Mouse (Mus musculus) E14TG2a.4 (cell line): Measurements from ENCODE around the gene Osgep.
"Not testable (repeated sequence)": the region's sequence is repeated elsewhere in the genome, so short reads cannot be mapped to it uniquely, and the experiment has no call there.

Experiments
- H3K27me3 ChIP-seq: 2 replicates; pipeline ENCODE4 v1.6.1; 2014; ENCODE audit warnings: low read length, control low read depth; ENCODE audit not compliant: insufficient read depth
- H3K36me3 ChIP-seq: 2 replicates; pipeline ENCODE4 v1.6.1; 2014; ENCODE audit warnings: low read length, control low read depth; ENCODE audit not compliant: insufficient read depth
- H3K4me1 ChIP-seq: replicated peaks from 2 replicates; pipeline ENCODE4 v1.6.1; 2014; ENCODE audit warnings: low read depth, low read length, control low read depth
- H3K4me3 ChIP-seq: replicated peaks from 2 replicates; pipeline ENCODE4 v1.5.1; 2014; ENCODE audit warnings: mild to moderate bottlenecking, low read length
- H3K9me3 ChIP-seq: 2 replicates; pipeline ENCODE4 v1.6.1; 2014; ENCODE audit warnings: low read length, control low read depth
- CTCF ChIP-seq: conservative IDR thresholded peaks from 2 replicates; pipeline ENCODE4 v1.5.1; 2014; ENCODE audit warnings: low read length
- NANOG ChIP-seq: IDR thresholded peaks from 2 replicates; pipeline ENCODE4 v1.6.1; 2014; ENCODE audit warnings: borderline replicate concordance, low read length, mixed read lengths
- POU5F1 ChIP-seq: IDR thresholded peaks from 2 replicates; pipeline ENCODE4 v1.6.1; 2014; ENCODE audit warnings: low read length, borderline replicate concordance

The Osgep gene

GRCm38 (mm10) chr14:50955487-50955886 lies 30.8 kb upstream of the Osgep start:
- Histone ChIP-seq H3K4me1 (no peaks in the 10 kb centered on the region), H3K4me3 (no peak overlapping the region), H3K27me3 (no peaks in the 10 kb centered on the region), H3K9me3 (peaks cover 16% of the 10 kb centered on the region), H3K36me3 (peaks cover 19% of the 10 kb centered on the region)
- no peak for TF ChIP-seq CTCF
- TF ChIP-seq NANOG = no peak
- TF ChIP-seq POU5F1 = no peak

GRCm38 (mm10) chr14:50945526-50945925 lies 20.8 kb upstream of the Osgep start:
- not testable (repeated sequence) for H3K36me3 ChIP-seq, H3K9me3 ChIP-seq, H3K4me1 ChIP-seq, H3K27me3 ChIP-seq
- H3K4me3 ChIP-seq = peak overlapping the region; percentile 79

GRCm38 (mm10) chr14:50945081-50945480 lies 20.4 kb upstream of the Osgep start:
- H3K4me1 ChIP-seq, H3K9me3 ChIP-seq, H3K27me3 ChIP-seq, H3K36me3 ChIP-seq: not testable (repeated sequence)
- H3K4me3 ChIP-seq = peak overlapping the region; percentile 79

- H3K9me3 ChIP-seq, H3K36me3 ChIP-seq, H3K4me1 ChIP-seq, H3K27me3 ChIP-seq: not testable (repeated sequence)
- H3K4me3 ChIP-seq = peak overlapping the region; percentile 79
Measured at GRCm38 (mm10) chr14:50944668-50945033, 20.0 kb upstream of the Osgep start.

- Histone ChIP-seq H3K9me3 (no peaks in the 10 kb centered on the region), H3K36me3 (peaks cover 3% of the 10 kb centered on the region), H3K27me3 (no peaks in the 10 kb centered on the region), H3K4me1 (peaks cover 10% of the 10 kb centered on the region), H3K4me3 (peak within 1 kb of the TSS; percentile 79)
- TF ChIP-seq CTCF = no peak
- TF ChIP-seq POU5F1 = no peak
- no peak for TF ChIP-seq NANOG
Measured at GRCm38 (mm10) chr14:50943932-50944667, 19.4 kb upstream of the Osgep start, which contains the start of gene Gm49342. Gm49342 (plus strand) TSS chr14:50944517.

GRCm38 (mm10) chr14:50938940-50939339 lies 14.2 kb upstream of the Osgep start:
- peaks cover 51% of the 10 kb centered on the region for H3K4me1 ChIP-seq
- TF ChIP-seq NANOG (no peak), POU5F1 (no peak), CTCF (no peak)
- H3K27me3 ChIP-seq = no peaks in the 10 kb centered on the region
- peaks cover 22% of the 10 kb centered on the region for H3K36me3 ChIP-seq
- peak overlapping the region; percentile 73 for H3K4me3 ChIP-seq
- no peaks in the 10 kb centered on the region for H3K9me3 ChIP-seq

- Histone ChIP-seq H3K9me3 (no peaks in the 10 kb centered on the region), H3K4me1 (peaks cover 53% of the 10 kb centered on the region), H3K27me3 (no peaks in the 10 kb centered on the region), H3K4me3 (peak overlapping the region; percentile 73), H3K36me3 (peaks cover 23% of the 10 kb centered on the region)
- no peak for TF ChIP-seq POU5F1
- peak; percentile 78 for TF ChIP-seq NANOG
Measured at GRCm38 (mm10) chr14:50938119-50938908, 13.6 kb upstream of the Osgep start.

GRCm38 (mm10) chr14:50936649-50937048 lies 12.0 kb upstream of the Osgep start:
- TF ChIP-seq CTCF (no peak), POU5F1 (no peak), NANOG (no peak)
- Histone ChIP-seq H3K4me3 (no peak overlapping the region), H3K36me3 (peaks cover 23% of the 10 kb centered on the region), H3K27me3 (no peaks in the 10 kb centered on the region), H3K9me3 (no peaks in the 10 kb centered on the region), H3K4me1 (peaks cover 65% of the 10 kb centered on the region)

- Histone ChIP-seq H3K4me1 (peaks cover 67% of the 10 kb centered on the region), H3K4me3 (peak overlapping the region; percentile 83), H3K9me3 (no peaks in the 10 kb centered on the region), H3K27me3 (no peaks in the 10 kb centered on the region), H3K36me3 (peaks cover 47% of the 10 kb centered on the region)
- no peak for TF ChIP-seq CTCF
- no peak for TF ChIP-seq POU5F1
- TF ChIP-seq NANOG = no peak
Measured at GRCm38 (mm10) chr14:50931493-50932020, 6.9 kb upstream of the Osgep start.
